Mouse (Mus musculus): ENCODE measurements around the gene Ms4a2.

The Ms4a2 gene

DNA sequence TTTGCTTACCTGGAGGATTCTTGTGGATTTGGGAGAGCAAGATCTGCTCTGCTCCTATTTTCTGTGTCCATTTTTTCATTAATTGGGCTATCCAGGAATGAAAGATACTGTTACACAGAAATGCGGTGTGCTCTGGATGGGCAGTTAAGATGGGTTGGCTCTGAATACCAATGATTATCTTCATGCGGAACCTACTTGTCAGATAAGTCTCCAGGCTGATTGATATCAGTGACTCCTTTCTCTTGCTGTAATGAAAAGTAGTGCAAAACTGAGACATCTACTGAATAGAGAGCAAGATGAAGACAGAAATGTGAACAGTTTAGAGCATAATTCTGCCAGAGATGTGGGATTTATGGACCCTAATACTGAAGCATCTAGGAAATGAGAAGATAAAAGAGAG lies at the start of gene Ms4a2:
TSS of gene Ms4a2 (minus strand) at position 169 of the 400 bp plus-strand sequence.
- DNase-seq (ENCODE audit: low read depth, low spot score): no peak

DNA sequence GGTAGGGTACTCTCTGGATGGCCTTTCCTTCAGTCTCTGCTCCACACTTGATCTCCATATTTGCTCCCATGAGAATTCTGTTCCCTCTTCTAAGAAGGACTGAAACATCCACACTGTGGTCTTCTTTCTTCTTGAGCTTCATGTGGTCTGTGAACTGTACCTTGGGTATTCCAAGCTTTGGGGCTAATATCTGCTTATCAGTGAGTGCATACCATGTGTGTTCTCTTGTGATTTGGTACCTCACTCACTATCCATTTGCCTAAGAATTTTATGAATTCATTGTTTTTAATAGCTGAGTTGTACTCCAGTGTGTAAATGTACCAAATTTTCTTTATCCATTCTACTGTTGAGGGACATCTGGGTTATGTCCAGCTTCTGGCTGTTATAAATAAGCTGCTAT lies 38.0 kb upstream of the Ms4a2 start:
- no peak for DNase-seq (ENCODE audit: low read depth, low spot score)

DNA sequence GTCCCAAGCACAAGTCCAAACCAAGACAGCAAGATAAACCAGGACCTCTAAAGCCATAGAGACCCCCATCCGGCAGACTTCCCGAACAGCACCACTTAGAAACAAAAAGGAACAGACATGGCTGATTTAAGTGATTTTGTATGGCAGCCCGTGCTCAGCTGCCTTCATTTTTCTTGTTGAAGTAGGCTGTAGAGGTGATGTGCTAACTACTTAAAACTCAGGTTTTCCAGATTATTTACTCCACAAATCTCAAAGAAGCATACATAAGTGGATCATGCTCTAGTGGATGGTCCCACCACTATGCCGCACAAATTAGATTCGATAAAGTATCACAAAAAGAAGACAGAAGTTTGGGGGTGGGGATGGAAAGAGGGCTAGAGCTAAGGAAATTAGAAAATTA lies 36.9 kb upstream of the Ms4a2 start, which contains the start of gene Oosp2:
TSS of gene Oosp2 (minus strand) at position 101 of the 400 bp plus-strand sequence.
- DNase-seq (ENCODE audit: low read depth, low spot score): no peak

DNA sequence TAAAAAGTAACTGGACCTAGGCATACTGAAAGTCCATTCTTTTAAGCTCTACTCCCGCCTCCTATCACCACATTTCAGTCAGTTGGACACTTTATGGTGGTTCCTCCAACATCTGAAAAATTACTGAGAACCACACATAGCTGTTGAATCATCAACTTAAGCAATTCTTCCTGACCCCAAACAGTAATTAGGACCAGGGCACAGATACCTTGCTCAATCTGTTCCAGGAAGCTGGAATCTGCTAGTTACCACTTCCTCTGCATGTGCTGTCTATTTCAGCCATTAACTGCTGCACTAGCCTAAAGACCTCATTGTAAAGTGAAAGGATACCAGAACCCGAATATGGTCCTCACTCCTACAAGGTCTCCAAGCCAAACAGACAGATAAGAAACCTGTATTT lies 35.6 kb upstream of the Ms4a2 start:
- DNase-seq (ENCODE audit: low read depth, low spot score): no peak

DNA sequence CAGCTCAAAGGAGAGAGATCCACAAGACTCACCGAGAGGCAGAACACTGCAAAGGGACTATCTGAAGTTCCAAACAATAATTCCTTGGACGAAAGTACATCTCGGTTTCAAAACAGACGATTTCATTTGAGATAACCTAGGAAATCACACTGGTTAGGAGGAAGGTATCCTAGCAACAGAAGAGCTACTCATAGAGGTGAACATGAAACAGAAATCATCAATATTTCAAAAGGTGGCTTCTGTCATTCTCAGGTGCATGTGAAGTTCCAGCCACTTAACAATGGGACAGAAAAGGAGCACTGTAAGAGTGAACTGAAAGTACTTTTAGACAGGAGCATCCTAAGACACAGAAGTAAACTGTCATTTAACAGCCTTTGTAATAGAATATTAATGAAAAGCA lies 26.0 kb upstream of the Ms4a2 start:
- DNase-seq (ENCODE audit: low read depth, low spot score): no peak

DNA sequence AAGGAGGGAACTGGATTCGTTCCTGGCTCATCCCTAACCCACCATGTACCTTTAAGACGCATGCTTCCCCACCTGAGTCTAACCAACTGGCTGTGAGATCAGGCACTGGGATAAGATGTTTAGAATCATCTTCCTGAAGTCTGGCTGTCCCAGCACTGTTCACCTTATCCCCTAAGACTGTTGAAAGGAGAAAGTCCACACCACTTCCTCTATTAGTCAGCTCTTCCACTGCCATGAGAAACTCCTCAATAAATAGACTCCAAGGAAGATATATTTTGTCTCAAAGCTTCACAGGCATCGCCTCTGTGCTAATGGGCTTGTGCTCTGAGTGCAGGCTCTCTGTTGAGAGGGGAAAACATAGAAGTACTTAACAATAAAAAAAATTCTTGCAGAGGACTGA lies 22.6 kb upstream of the Ms4a2 start:
- no peak for DNase-seq (ENCODE audit: low read depth, low spot score)

DNA sequence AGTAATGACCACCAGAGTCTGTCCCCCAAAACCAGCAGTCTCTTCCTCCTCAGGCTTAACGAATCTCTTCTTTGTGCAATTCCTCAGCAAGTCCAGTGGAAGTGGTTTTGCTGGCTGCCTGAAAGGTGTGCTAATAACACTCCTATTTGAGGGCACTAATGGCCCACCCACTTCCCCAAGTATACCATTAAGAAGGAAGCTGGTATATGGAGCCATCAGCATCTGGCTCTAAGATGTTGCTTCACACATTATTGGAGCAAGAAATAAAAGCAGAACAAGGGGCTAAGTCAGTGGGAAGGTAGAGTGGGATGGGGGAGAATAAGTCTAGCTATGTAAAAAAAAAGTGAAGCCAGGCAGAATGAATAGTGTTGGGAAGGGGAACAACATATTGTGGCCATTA lies 17.2 kb upstream of the Ms4a2 start, which contains the start of gene Ms4a3:
TSS of gene Ms4a3 (minus strand) at position 120 of the 400 bp plus-strand sequence.
- DNase-seq (ENCODE audit: low read depth, low spot score): no peak

DNA sequence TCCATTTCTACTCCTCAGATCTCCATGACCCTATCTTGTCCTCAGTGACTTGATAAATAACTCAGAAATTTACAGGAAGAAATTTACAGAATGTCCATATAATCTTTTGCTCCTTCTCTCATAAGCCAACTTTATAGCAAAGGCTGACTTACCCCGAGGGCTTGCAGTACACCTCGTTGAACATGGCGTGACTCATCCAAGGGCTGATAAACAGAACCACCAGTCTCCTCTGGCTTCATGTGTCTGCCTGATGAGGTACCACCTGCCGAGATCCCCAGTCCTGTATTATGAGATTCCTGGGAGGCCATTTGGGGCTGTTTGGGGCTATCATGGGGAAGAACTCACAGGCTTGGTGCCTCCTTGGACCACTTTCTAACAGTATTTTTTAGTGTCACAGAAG lies 15.5 kb upstream of the Ms4a2 start:
- DNase-seq (ENCODE audit: low read depth, low spot score): no peak

DNA sequence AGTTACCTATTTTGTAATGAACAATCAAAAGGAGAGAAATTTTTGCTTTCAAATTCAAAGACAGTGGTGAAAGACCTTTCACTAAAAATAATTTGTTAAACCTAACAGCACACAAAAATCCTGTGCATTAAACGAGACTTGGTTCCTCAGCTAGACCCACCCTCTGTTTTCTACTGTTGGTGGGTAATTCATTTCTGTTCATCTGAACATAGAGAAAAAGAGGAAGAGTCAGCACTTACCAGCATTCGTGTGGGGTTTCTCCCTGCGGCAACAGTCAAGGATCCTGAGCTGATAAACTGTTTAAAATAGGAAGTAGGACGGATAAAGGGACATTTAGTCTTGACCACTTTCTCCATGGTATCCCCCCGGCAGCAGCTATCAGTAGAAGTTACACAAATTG lies 12.1 kb upstream of the Ms4a2 start:
- DNase-seq (ENCODE audit: low read depth, low spot score): no peak

DNA sequence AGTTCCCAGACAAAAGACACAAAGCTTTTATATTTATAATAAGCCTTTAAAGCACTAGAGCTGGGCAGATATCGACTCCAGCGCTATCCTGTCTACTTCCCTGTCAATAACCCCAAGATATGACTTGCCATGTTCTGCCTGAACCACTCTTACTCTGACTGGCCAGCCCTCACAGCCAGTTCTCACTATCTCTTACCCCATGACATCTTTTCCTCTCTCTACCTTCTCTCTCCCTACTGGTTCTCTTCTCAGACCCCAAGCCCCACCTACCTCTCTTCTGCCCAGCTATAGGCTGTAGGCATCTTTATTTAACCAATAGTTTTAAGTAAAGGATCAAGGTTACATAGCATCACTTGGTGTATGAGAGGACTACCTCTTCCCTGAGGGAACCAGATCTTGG lies 10.8 kb upstream of the Ms4a2 start:
- DNase-seq (ENCODE audit: low read depth, low spot score): no peak

DNA sequence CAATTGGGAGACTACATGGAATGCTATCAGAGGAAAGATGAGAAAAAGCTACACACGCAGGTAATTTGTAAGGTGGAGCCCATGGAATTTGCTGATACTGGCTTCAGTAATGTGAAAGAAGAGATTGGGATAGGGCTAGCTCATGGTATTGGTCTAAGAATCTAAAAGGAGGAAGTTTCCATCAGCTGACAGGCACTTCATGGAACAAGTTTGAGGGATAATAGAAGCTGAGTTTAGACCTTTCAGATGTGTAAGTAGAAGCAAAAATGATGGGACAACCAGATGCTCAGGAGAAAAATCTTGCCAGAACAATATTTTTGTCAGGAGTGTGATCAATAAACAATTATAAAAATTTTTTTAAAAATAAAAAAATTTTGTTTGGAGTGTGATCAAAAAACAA lies 10.2 kb upstream of the Ms4a2 start:
- no peak for DNase-seq (ENCODE audit: low read depth, low spot score)

DNA sequence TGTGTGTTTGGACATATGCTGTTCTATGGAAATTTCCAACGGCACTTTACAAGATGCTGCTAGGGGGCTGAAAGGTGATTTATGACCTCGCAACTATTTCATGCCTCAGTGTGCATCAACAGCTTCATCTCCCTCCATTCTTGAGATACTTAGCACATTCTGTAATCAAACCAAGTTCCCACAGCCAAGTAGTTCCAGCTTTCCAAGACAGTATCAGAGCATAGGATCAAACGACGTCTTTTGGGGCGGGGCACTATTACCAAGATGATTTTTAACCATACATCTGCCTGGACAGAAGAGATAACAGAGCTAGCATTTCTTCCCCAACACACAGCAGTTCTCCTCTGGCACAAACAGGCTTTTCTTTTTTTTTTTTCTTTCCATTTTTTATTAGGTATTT lies 1.7 kb upstream of the Ms4a2 start:
- DNase-seq (ENCODE audit: low read depth, low spot score): peak; percentile 56

DNA sequence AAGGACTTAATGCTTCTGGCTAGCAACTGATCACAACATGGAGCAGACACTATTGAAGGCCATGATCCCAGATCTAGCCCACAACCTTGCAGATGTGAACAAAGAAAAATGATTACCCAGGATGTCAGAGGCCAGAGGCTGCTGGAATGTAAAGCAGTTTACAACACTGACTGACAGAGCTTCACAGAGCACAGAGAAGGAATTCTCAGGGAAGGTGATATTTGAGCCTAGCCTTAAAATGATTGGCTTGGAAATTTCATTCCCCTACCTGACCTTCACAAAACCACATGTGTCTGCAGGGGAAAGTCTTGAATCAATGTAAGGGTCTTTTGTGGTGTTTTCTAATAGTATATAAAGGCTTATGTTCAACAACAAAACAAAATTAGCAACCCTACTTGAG lies 1.3 kb upstream of the Ms4a2 start:
- peak; percentile 43 for DNase-seq (ENCODE audit: low read depth, low spot score)

DNA sequence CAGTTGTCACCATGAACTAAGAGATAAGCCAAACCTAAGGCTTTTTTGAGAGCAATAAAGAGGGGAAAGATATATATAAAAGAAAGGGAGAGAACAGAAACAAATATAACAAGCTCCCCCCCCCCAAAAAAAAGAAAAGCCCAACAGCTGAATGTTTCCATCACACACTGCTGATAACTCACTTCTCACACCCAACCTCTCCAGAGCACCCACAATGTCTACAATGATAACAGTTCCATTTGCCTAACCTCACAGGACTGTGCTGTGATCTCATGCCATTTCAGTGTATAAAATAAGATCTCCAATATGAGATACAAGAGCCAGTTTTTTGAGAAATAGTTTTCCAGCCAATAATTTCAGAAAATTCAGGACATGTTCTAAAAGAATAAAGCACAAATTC lies 5.5 kb downstream of the Ms4a2 start:
- no peak for DNase-seq (ENCODE audit: low read depth, low spot score)

DNA sequence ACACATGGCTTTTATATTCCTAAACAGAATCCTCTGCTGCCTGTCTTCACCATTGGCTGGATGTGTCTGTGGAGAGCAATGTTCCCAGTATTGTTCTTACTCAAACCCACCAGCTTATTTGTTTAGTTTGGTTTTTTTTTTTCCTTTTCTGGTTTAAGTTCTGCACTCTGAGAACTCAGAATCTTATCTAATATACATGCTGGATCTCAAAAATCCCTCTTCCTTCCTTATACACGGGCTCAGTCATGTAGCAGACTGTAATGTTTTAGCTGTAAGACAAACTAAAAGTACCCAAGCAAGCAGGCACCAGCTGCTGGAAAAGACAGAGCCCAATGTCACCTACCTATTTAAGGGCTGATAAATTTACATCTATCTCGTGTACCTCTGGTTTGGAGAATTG lies 8.7 kb downstream of the Ms4a2 start:
- no peak for DNase-seq (ENCODE audit: low read depth, low spot score)

DNA sequence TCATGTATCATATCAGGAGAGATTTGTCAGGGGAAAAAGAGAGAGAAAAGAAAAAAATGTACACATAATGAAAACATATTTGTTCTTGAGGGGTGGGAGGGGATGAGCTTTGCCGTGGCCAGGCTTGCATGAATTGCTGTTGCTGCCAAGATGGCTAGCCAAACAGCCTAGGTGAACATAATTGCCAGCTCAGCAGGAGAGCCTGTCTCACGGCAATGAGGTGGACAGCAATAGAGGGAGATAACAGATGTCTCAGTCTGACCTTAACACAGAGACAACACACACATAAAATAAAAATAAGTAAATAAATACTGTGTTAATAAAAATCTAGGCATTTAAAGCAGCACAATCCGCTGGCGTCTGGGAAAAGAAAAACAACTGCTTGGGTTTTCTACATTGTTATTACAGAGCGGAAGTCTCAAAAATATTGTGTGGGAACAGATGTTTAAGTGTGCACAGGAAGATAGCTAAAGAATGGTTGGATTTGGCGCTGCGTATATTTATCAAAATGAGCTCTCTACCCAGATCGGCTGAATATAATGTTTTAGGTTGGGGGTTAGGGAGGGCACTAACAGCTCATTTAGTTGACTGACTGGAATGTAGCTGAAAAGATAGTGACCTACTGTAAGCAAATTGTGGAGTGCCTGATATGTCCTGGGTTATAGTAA lies 9.6 kb downstream of the Ms4a2 start:
- no peak for DNase-seq (ENCODE audit: low read depth, low spot score)

DNA sequence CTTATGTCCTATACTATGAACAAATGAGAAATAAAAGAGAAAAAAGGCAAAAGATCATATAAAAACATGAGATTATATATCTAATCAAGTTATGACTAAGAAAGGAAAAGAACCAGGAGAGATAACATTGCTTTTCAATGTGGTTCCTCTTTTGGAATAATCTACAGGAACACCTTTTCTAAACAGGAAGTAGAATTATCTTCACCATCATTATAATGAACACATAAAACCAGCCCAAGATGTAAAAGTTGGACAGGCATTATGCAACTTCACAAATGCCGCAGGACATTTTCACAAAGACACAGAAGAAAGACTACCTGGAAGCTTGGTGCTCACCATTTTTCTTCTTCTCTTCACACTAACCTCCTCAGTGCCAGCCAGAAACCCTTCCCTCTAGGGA lies 10.4 kb downstream of the Ms4a2 start:
- DNase-seq (ENCODE audit: low read depth, low spot score): no peak

DNA sequence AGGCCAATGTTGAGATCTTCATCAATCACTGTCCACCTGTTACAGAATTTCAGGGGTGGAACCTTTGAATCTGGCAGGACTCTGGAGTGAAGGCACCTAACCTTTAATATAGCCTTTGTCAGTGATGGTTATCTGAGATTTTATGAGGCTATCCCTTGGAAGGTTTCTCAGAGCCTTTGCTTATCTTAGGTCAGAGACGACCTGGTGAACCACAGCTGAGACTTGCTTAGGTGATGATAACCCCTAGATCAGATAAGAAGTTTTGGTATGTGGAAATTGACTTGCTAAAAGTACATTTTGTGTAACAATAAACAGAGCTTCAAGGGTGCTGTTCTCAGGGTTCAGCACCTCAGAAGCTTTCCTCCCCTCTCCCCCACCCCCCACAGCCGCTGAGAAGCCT lies 11.2 kb downstream of the Ms4a2 start:
- peak; percentile 49 for DNase-seq (ENCODE audit: low read depth, low spot score)

DNA sequence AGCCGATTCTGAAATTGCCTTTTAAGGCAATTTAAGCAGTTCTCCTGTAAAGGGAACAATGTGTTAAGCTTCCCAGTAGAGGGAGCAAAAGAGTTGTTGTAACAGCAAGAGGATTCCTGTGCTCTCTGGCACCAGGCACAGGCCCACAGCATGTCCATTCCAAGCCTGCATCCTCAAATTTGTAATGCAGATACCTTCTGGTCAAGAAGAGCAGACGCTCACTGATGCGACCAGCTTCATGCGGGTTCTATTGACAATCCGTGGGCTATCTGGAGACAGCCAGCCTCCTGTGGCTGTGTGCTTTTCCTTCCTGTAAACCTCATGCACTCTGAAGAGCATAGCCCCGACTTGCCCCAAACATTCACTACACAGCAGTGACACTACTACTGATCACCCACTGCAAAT lies 12.0 kb downstream of the Ms4a2 start:
- DNase-seq (ENCODE audit: low read depth, low spot score): peak; percentile 56

DNA sequence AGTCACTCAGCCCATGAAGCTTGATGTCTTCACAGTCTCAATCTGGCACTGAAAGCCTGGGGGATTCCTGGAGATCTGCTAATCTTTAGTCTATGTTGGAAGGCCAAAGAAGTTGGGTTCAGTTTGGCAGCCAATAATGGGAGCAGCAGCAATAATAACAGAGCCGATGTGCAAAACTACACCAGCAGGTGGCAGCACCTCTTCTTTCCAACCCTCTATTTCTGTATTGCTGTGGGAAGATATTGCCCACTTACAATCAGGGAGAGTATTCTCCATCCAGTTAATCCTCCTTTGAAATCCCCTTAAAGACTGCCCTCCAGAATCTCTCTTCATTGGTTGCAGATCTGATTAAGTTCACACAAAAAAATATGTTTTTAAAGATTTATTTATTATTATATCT lies 15.3 kb downstream of the Ms4a2 start:
- DNase-seq (ENCODE audit: low read depth, low spot score): peak; percentile 64

DNA sequence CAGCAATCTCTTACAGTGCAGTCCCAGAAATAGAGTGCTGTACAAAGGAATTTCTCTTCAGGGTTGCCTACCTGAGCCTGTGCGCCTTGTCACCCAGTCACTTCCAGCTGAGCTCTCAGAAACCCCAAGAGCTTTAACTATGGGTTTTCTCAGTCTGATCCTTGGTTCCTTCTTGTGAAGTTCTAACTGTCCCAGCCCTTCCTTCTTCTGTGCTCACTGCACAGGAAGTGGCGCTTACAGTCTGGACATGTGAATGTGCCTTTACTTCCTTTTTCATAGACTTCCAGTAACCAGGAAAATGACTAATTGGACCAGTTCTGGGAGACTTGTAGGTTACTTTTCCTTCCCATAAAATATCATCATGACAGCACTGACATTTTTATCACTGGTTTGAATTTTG lies 18.9 kb downstream of the Ms4a2 start, which contains the start of gene Ms4a6d:
TSS of gene Ms4a6d (minus strand) at position 247 of the 400 bp plus-strand sequence.
- no peak for DNase-seq (ENCODE audit: low read depth, low spot score)

DNA sequence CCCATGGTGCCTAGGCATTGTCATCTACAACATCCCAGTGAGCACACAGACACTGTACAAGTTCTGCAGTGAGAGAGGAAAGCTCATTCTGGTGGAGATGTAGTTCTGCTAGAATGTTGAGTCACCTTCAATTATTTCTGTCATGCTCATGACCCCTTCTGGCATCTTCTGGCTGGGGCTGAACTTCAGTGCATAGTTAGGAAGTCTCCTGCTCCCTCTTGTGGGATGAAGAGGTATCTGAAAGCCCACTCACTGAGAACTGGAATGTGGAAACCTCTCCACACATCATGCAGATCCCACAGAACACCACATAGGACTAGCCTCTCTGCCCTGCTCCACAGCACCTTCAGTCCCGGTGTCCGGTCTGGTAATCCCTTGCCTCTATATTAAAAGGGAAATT lies 21.5 kb downstream of the Ms4a2 start:
- DNase-seq (ENCODE audit: low read depth, low spot score): peak; percentile 28

DNA sequence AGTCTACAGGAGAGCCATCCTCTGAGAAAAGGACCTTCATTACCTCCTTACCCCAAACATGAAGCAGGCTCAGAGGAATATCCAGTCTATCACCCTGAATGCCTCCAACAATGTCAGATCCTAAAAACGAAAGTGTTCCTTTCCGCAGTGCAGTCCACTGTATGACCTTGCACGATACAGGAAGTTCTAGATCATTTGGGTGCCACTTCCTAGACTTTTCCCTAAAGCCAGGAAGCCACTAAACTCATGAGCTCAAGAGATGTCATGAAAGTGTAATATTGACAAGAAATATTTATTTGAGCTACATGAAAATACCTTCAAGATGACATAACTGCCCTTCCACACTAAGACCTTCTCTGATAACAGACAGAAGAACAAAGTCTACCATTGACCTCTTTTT lies 22.2 kb downstream of the Ms4a2 start:
- DNase-seq (ENCODE audit: low read depth, low spot score): no peak

DNA sequence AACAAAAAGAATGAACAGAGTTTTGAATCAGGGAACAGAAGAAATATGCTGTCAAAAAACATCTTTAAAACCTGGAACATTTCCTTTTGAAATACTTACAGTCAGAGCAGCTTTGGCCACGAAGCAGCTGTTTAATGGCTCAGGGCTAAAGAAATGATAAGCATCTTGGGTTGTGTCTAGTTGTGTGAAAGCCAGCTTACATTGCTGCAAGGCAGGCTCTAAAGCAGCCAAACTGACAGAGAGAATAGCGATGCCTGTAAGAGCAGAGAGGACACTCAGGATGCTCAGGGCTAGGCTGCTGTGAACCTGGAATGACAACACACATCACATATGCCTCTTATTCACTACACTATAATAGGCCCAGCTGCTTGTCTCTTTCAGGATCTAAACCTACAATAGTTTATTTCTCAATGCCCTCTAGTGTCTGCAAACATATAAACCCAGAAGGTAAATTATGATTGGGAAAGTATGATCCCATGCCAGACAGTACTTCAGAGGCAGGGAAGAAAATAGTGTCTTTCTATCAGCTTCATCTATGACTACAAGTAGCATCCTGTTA lies 33.5 kb downstream of the Ms4a2 start:
- no peak for DNase-seq (ENCODE audit: low read depth, low spot score)
